Mouse (Mus musculus): Measurements from ENCODE around the gene Zfp989. TPM values are rescaled to one million over a fixed set of nuclear protein-coding genes. Genes with fewer than 3 reads are reported as not detected.
"Not testable (repeated sequence)": the region's sequence is repeated elsewhere in the genome, so short reads cannot be mapped to it uniquely, and the experiment has no call there.

The Zfp989 gene
- not detected in 2 replicates for polyA plus RNA-seq (2014; fragmentation: Nextera tagmentation; extraction: Ambion mirVana)

DNA sequence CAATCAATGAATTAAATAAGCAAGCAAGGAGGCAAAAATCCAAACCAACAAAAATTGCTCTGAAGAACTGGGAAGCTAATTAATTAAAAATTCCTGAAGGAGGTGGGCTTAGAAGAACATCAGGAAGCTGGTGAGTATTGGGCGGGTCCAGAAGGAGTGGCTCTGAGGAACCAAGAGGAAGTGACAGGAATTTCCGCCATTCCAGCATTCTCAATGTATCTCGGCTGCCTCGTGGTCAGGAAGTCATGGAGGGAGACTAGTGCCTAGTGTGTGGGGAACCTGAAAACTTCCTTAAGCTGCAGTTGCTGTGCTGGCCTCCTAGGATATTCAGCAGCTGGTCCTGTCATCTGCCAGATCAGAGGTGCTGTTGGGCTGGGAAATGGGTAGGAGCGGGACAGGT, at the start of gene Zfp989:
TSS of gene Zfp989 (plus strand) at position 220 of the 400 bp plus-strand sequence.
- H3K27me3 ChIP-seq (replicated peaks; ENCODE audit: control insufficient read depth, insufficient read depth, low read length); H3K9me3 ChIP-seq (replicated peaks; ENCODE audit: control insufficient read depth, low read length); H3K9ac ChIP-seq (ENCODE audit: low read length); H3K27ac ChIP-seq (ENCODE audit: low read depth, low read length); H3K36me3 ChIP-seq (ENCODE audit: control insufficient read depth, insufficient read depth, low read length); H3K4me3 ChIP-seq (ENCODE audit: low read depth, low read length); ATAC-seq; DNase-seq (ENCODE audit: low spot score); H3K4me1 ChIP-seq (ENCODE audit: control insufficient read depth, insufficient read depth, low read length); H3K4me2 ChIP-seq (ENCODE audit: low read length): not testable (repeated sequence)
- WGBS: 93% methylated on average over 4 of the region's 5 CpGs

DNA sequence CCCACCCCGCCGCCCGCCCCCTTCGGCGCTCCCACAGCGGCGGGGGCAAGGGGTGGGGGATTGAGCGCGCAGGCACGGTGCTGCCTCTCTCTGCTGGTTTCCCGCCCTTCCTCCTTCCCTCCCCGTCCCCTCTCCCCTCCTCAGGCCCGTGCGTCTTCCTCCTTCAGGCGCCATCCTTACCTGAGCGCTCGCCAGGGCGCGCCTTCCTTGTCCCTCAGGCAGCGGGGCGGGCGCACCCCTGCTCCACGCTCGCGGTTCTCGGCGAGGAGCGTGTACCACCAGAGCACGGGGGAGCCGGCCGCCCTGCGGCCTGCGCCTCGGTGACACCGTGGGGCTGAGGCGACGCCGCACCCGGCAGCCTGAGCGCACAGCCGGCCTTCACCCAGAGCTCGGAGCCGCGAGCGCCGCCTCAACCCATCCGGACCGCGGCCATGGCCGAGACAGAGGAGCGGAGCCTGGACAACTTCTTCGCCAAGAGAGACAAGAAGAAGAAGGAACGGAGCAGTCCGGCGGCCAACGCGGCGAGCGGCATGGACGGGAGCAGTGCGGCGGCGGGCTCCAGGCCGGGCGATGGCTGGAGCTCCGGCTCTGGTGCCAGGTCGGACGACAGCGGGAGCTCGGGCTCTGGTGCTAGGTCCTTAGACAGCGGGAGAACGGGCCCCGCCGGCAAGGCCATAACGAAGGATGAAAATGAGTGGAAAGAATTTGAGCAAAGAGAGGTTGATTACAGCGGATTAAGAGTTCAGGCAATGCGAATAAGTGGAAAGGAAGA, 39.3 kb upstream of the Zfp989 start:
- Histone ChIP-seq H3K4me2 (ENCODE audit: low read length) (no peak overlapping the region), H3K27ac (ENCODE audit: low read depth, low read length) (no peak overlapping the region), H3K9me3 (replicated peaks; ENCODE audit: control insufficient read depth, low read length) (peaks cover 14% of the 10 kb centered on the region), H3K36me3 (ENCODE audit: control insufficient read depth, insufficient read depth, low read length) (no peaks in the 10 kb centered on the region), H3K4me1 (ENCODE audit: control insufficient read depth, insufficient read depth, low read length) (no peaks in the 10 kb centered on the region), H3K9ac (ENCODE audit: low read length) (no peak overlapping the region), H3K4me3 (ENCODE audit: low read depth, low read length) (no peak overlapping the region), H3K27me3 (replicated peaks; ENCODE audit: control insufficient read depth, insufficient read depth, low read length) (no peaks in the 10 kb centered on the region)
- no peak for ATAC-seq
- peak; percentile 0 for DNase-seq (ENCODE audit: low spot score)
- WGBS: 11% methylated on average over 76 of the region's 77 CpGs

DNA sequence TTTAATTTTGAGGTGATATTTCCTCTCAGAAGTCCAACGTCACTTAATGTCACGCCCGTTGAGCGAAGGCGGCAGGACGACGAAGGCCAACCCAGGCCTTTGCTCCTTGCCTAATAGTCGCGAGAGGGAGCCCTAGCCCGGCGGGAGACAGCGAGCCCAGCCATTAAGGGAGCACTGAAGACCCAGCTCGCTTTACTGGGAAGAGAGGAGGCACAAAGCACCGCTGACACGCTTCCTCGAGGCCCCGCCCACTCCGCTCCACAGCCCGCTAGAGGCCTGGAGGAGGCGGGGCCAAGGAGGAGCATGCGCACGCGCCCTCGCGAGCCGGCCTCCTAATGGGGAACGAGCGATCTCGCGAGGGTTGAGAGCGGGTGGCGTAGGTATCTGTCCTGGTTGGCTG, 30.1 kb upstream of the Zfp989 start:
- H3K4me1 ChIP-seq (ENCODE audit: control insufficient read depth, insufficient read depth, low read length); ATAC-seq; H3K27me3 ChIP-seq (replicated peaks; ENCODE audit: control insufficient read depth, insufficient read depth, low read length); H3K9ac ChIP-seq (ENCODE audit: low read length); H3K4me3 ChIP-seq (ENCODE audit: low read depth, low read length); DNase-seq (ENCODE audit: low spot score); H3K36me3 ChIP-seq (ENCODE audit: control insufficient read depth, insufficient read depth, low read length); H3K9me3 ChIP-seq (replicated peaks; ENCODE audit: control insufficient read depth, low read length); H3K4me2 ChIP-seq (ENCODE audit: low read length); H3K27ac ChIP-seq (ENCODE audit: low read depth, low read length): not testable (repeated sequence)
- WGBS: 65% methylated on average over 32 of the region's 32 CpGs

DNA sequence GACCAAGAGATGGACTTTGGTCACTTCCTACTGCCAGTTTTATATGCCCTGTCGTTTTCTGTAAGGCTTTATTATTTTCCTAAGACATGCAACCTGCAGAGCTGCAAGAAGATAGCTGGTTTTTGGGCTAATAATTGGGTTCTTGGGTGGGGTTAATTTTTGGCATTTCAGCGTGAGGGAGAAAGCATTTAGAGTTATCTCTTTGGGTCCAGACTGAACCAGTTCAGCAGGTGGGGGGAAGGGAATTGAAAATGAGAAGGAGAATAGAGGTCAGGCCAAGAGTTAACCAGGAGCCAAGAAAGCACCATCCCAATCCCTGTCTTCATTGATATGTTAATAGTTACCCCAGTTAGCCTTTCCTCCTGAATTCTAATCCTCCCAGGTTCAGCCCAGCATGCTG, 4.8 kb downstream of the Zfp989 start:
- H3K9ac ChIP-seq (ENCODE audit: low read length); H3K4me2 ChIP-seq (ENCODE audit: low read length); H3K4me3 ChIP-seq (ENCODE audit: low read depth, low read length); ATAC-seq; H3K36me3 ChIP-seq (ENCODE audit: control insufficient read depth, insufficient read depth, low read length); H3K9me3 ChIP-seq (replicated peaks; ENCODE audit: control insufficient read depth, low read length); H3K4me1 ChIP-seq (ENCODE audit: control insufficient read depth, insufficient read depth, low read length); DNase-seq (ENCODE audit: low spot score); H3K27ac ChIP-seq (ENCODE audit: low read depth, low read length); H3K27me3 ChIP-seq (replicated peaks; ENCODE audit: control insufficient read depth, insufficient read depth, low read length): not testable (repeated sequence)
- WGBS: 13% methylated on average over 2 of the region's 2 CpGs

DNA sequence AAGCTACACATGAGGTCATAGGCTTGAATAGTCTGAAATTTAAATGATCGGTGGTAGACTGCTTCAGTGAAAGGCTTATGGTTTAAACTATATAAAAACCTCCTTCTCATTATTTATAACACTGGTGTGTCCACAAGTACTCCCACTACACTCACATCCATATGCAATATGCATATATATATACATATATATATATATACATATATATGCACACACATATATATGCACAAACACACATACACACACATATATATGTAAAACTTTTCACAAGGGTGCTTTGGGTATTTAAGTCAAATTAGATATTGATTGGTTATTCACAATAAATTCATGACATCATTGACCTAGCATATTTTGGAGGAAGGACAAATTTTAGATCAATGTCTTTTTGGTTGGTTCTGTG, 46.6 kb downstream of the Zfp989 start:
- H3K27me3 ChIP-seq (replicated peaks; ENCODE audit: control insufficient read depth, insufficient read depth, low read length); DNase-seq (ENCODE audit: low spot score); H3K9ac ChIP-seq (ENCODE audit: low read length); H3K27ac ChIP-seq (ENCODE audit: low read depth, low read length); H3K4me2 ChIP-seq (ENCODE audit: low read length); H3K36me3 ChIP-seq (ENCODE audit: control insufficient read depth, insufficient read depth, low read length); H3K9me3 ChIP-seq (replicated peaks; ENCODE audit: control insufficient read depth, low read length); H3K4me3 ChIP-seq (ENCODE audit: low read depth, low read length); ATAC-seq; H3K4me1 ChIP-seq (ENCODE audit: control insufficient read depth, insufficient read depth, low read length): not testable (repeated sequence)
- no CpG with 5 or more reads among the region's 1 CpGs for WGBS

DNA sequence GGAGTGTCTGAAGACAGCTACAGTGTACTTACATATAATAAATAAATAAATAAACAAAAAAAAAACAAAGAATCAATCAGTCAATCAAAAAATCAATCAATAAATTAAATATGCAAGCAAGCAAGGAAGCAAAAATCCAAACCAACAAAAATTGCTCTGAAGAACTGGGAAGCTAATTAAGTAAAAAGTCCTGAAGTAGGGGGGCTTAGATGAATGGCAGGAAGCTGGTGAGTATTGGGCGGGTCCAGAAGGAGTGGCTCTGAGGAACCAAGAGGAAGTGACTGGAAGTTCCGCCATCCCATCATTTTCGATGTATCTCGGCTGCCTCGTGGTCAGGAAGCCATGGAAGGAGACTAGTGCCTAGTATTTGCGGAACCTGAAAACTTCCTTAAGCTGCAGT, 49.8 kb downstream of the Zfp989 start, which contains the start of gene Rex2:
TSS of gene Rex2 (plus strand) at position 301 of the 400 bp plus-strand sequence.
- H3K4me3 ChIP-seq (ENCODE audit: low read depth, low read length); H3K36me3 ChIP-seq (ENCODE audit: control insufficient read depth, insufficient read depth, low read length); H3K9ac ChIP-seq (ENCODE audit: low read length); ATAC-seq; H3K4me2 ChIP-seq (ENCODE audit: low read length); H3K9me3 ChIP-seq (replicated peaks; ENCODE audit: control insufficient read depth, low read length); H3K27me3 ChIP-seq (replicated peaks; ENCODE audit: control insufficient read depth, insufficient read depth, low read length); DNase-seq (ENCODE audit: low spot score); H3K4me1 ChIP-seq (ENCODE audit: control insufficient read depth, insufficient read depth, low read length); H3K27ac ChIP-seq (ENCODE audit: low read depth, low read length): not testable (repeated sequence)
- WGBS: no CpG with 5 or more reads among the region's 6 CpGs

DNA sequence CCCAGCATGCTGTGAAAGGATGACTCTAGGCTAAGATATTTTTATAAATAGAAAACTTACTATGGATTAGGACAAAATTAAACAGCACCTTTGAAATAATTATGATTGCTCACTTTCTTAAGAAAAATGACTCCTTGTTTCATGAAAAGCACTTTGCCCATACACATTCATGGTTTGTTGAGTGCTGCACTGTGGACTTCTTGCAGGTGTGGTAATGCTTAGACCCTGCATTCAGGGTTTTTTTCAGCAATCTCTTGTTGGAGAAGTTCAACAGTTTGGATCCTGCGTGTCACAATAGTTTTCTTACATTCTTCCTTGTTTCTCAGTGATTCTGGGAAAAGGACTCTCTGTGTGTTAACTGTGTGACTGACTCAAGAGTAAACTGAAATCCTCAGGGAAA, 54.6 kb downstream of the Zfp989 start:
- DNase-seq (ENCODE audit: low spot score); ATAC-seq; H3K27me3 ChIP-seq (replicated peaks; ENCODE audit: control insufficient read depth, insufficient read depth, low read length); H3K36me3 ChIP-seq (ENCODE audit: control insufficient read depth, insufficient read depth, low read length); H3K4me2 ChIP-seq (ENCODE audit: low read length); H3K4me3 ChIP-seq (ENCODE audit: low read depth, low read length); H3K27ac ChIP-seq (ENCODE audit: low read depth, low read length); H3K4me1 ChIP-seq (ENCODE audit: control insufficient read depth, insufficient read depth, low read length); H3K9ac ChIP-seq (ENCODE audit: low read length); H3K9me3 ChIP-seq (replicated peaks; ENCODE audit: control insufficient read depth, low read length): not testable (repeated sequence)
- WGBS: 69% methylated on average over 1 of the region's 1 CpGs

DNA sequence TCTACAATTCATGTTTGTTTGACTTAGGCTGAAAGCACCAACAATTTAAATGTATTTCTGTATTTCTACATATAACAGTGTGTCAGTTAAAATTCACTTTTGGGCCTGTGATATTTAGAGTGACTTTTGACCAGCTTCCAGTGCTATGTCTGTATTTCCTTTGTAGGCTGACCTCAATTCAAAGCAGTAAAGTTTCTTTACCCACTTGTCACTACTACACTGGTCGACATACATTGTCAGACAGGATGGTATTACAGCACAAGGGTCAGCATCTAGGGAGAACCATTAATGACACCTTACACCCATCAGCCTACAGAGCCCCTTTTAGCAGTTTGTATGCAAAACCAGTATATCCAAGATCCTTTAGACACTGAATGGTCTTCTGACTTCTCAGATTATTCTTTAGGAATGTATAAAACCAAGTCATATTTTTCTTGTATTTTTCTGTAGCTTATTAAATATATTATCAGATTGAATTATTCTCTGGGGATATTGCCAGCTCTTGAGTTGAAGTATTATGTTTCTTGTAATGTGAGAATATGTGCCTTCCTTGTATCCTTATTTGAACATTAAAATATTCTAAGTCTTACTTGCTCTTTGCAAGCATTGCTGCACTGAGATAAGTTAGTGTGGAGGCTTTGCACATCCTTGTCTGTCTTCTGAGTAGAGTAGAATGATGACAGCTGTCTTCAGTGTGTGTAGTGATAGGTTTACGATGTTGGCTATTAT, 59.7 kb downstream of the Zfp989 start:
- H3K4me1 ChIP-seq (ENCODE audit: control insufficient read depth, insufficient read depth, low read length); H3K27me3 ChIP-seq (replicated peaks; ENCODE audit: control insufficient read depth, insufficient read depth, low read length); H3K27ac ChIP-seq (ENCODE audit: low read depth, low read length); H3K4me2 ChIP-seq (ENCODE audit: low read length); H3K36me3 ChIP-seq (ENCODE audit: control insufficient read depth, insufficient read depth, low read length); H3K4me3 ChIP-seq (ENCODE audit: low read depth, low read length); H3K9ac ChIP-seq (ENCODE audit: low read length); DNase-seq (ENCODE audit: low spot score); H3K9me3 ChIP-seq (replicated peaks; ENCODE audit: control insufficient read depth, low read length); ATAC-seq: not testable (repeated sequence)
- 93% methylated on average over 1 of the region's 2 CpGs for WGBS

Data from forebrain, embryonic 14.5 days (tissue).